10 mouse cellular contexts compared by ENCODE assay signal in the genomic region with DNA sequence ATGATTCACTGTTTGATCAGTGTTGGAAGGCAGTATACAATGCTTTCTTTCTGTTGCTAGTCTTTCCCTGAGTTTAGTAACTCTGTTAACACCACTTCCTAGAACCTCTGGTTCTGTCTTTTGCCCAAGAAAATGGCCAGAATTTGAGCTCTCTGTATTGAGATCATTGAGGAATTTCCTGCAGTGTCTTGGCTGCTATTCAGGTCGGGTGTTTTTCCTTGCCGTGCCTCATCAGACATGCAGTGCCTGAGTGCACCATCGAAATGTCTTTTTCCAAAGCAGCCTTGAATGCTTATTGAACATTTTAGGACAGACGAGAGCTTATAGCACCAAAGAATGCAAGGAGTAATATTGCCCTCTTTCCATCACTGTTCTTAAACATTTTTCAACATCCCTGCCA.
DNase-seq lines count a peak whose midpoint lies in the region.
"Had no signal": no experiment of that assay in that cellular context is flagged by ENCODE, and none has a peak within 500 bp of the region (broad histone marks: within the 10 kb centered on the region; RNA-seq: fewer than 3 reads in every experiment).

No protein-coding gene starts in this region.

- intact Hi-C loops in gastrocnemius, postnatal 14 days (cut with DNase I; ENCODE audit: low total_unique reads): no loop called here
- intact Hi-C loops in heart, postnatal 14 days (cut with DNase I): no loop called here

- DNase-seq in kidney, postnatal 10 days: peak; percentile 15
- no peak for DNase-seq in kidney, adult 8-10 months
- DNase-seq in NIH3T3 (ENCODE audit: low read depth): peak; percentile 24
- peak; percentile 59 for DNase-seq in brain, adult 2 months (ENCODE audit: low read depth, low spot score)
- DNase-seq in cerebellum, postnatal 10 days: peak; percentile 34 to 50
- no peak for DNase-seq in gastrocnemius, postnatal 14 days
- no peak for DNase-seq in heart, postnatal 14 days
- DNase-seq: adrenal gland, postnatal 25 days; layer of hippocampus, postnatal 36 days; lung, postnatal 14 days had no signal

Comparison
In these comparisons a context has a peak if more than half of its experiments do, and no peak if none do; other contexts are left out.
1. DNase-seq: peak in kidney, postnatal 10 days (single experiment), NIH3T3 (single experiment), brain, adult 2 months (single experiment) and cerebellum, postnatal 10 days (2 of 2); none in kidney, adult 8-10 months (0 of 2), gastrocnemius, postnatal 14 days (single experiment) and heart, postnatal 14 days (0 of 2).